Mouse (Mus musculus): ENCODE data around the gene Klk7.

DNA sequence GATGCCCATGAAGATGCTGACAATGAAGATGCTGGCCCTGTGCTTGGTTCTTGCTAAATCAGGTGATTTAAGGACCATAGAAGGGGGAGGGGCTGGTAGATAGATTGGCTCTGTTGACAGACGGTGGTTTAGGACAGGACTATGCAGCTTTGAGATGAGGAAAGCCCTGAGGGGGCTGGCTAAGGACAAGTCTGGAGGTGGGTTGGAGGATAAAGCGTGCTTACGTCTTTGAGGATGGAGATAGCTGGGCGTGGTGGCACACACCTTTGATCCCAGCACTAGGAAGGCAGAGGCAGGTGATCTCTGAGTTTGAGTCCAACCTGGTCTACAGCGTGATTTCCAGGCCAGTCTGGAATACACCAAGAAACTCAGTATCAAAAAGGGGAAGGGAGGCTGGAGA, 15.0 kb downstream of the Klk7 start:
- no peak for TF ChIP-seq CTCF (conservative IDR thresholded peaks at IDR 0.05; ENCODE audit: low read length)
- no peak for TF ChIP-seq NANOG (IDR thresholded peaks at IDR 0.05; ENCODE audit: borderline replicate concordance, low read length)
- no peak for TF ChIP-seq POU5F1 (IDR thresholded peaks at IDR 0.05; ENCODE audit: borderline replicate concordance, low read length)
